Mouse (Mus musculus) natural killer cell, adult 2 months (primary cell): ENCODE data around the gene Tmem82.

ENCODE experiments used
- DNase-seq, 2 experiments: peaks; one replicate each; pipeline ENCODE4 v3.0.0; 2022; ENCODE audit warnings: low spot score in 2 of 2

The Tmem82 gene

GRCm38 (mm10) chr4:141618565-141619243 is at the start of gene Tmem82:
Gene Tmem82 (minus strand): TSS chr4:141618633.
- DNase-seq = peak; percentile 46 to 62

GRCm38 (mm10) chr4:141664799-141665198 is 46.4 kb upstream of the Tmem82 start, which contains the start of gene Plekhm2:
Gene Plekhm2 (minus strand): TSS chr4:141664899.
- no peak for DNase-seq

GRCm38 (mm10) chr4:141664011-141664745 is 45.7 kb upstream of the Tmem82 start:
- DNase-seq = peak; percentile 24 to 30

GRCm38 (mm10) chr4:141663122-141663931 is 44.9 kb upstream of the Tmem82 start:
- no peak for DNase-seq

- DNase-seq = no peak
Observed at GRCm38 (mm10) chr4:141660884-141661283, 42.5 kb upstream of the Tmem82 start.

- DNase-seq = no peak
Observed at GRCm38 (mm10) chr4:141659739-141660138, 41.3 kb upstream of the Tmem82 start.

GRCm38 (mm10) chr4:141658846-141659484 is 40.5 kb upstream of the Tmem82 start:
- DNase-seq = no peak

- no peak for DNase-seq
Observed at GRCm38 (mm10) chr4:141656932-141657331, 38.5 kb upstream of the Tmem82 start.

- DNase-seq = no peak
Observed at GRCm38 (mm10) chr4:141655908-141656608, 37.6 kb upstream of the Tmem82 start.

- DNase-seq = no peak
Observed at GRCm38 (mm10) chr4:141654509-141654908, 36.1 kb upstream of the Tmem82 start.

- no peak for DNase-seq
Observed at GRCm38 (mm10) chr4:141653813-141654212, 35.4 kb upstream of the Tmem82 start.

- DNase-seq = no peak
Observed at GRCm38 (mm10) chr4:141653044-141653443, 34.6 kb upstream of the Tmem82 start.

- DNase-seq = no peak
Observed at GRCm38 (mm10) chr4:141651944-141652343, 33.5 kb upstream of the Tmem82 start.

GRCm38 (mm10) chr4:141651286-141651685 is 32.9 kb upstream of the Tmem82 start:
- DNase-seq = no peak

GRCm38 (mm10) chr4:141649244-141649643 is 30.8 kb upstream of the Tmem82 start:
- no peak for DNase-seq

GRCm38 (mm10) chr4:141648262-141648661 is 29.8 kb upstream of the Tmem82 start:
- DNase-seq = no peak

- DNase-seq = no peak
Observed at GRCm38 (mm10) chr4:141647187-141647586, 28.8 kb upstream of the Tmem82 start.

GRCm38 (mm10) chr4:141645988-141646387 is 27.6 kb upstream of the Tmem82 start:
- no peak for DNase-seq

GRCm38 (mm10) chr4:141643118-141643855 is 24.9 kb upstream of the Tmem82 start:
- no peak for DNase-seq
